Mouse (Mus musculus): ENCODE data around the gene Snap91. TPM values are rescaled to one million over a fixed set of nuclear protein-coding genes. Genes with fewer than 3 reads are reported as not detected.

Snap91 gene
- polyA plus RNA-seq, 1 experiment from 2014 or later: not detected

DNA sequence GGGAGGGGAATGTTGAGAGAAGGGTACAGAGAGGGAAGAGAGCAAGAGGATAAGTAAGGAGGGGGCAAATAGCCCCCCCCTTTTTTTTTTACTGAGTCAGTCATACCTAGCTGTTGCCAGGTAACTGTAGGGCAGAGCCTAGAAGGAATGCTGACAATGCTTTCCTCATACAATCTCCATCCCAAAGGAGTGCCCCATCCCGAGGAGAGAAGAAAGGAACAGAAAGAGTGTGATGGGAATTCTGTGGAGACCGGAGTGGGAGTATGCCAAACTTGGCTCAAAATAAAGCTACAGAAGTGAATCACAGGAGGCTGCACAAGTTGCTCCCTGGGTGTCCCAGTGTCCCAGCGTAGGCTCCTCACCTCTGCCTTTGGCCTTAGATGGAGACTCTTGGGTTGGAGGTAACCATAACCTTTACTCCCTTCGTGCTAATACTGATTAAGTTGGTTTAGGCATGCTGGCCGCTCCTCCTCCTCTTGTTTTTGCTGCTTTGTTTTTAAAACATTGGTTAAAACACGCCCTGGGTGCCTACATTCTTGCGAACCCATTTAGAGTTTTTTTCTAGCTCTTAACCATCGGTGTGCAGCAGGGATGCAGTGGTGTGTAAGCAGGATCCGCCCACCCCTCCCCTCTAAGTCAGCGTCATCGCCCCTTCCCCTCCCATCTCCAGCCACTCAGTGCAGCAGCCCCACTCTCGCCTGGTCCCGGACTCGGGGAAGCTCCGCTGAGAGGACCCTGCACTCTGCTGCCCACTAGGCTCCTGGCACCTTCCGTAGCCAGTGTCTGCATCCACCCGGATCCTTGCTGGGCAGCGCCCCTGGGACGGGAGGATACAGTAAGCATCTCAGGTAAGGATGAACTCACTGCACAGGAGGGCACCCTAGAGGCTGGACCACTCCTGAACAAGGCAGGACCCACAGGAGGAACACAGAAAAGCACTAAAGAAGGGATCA is 137.2 kb downstream of the Snap91 start, which contains the start of gene Prss35:
TSS of gene Prss35 (plus strand) at position 691 of the 953 bp plus-strand sequence.
- WGBS (ENCODE audit: missing documents): 8% methylated on average over 16 of the region's 19 CpGs
- Histone ChIP-seq H3K27ac (no peak within 1 kb of the TSS), H3K4me3 (ENCODE audit: inconsistent target) (no peak within 1 kb of the TSS), H3K36me3 (ENCODE audit: inconsistent target) (no peaks in the 10 kb centered on the region), H3K79me2 (ENCODE audit: inconsistent target) (no peaks in the 10 kb centered on the region)

DNA sequence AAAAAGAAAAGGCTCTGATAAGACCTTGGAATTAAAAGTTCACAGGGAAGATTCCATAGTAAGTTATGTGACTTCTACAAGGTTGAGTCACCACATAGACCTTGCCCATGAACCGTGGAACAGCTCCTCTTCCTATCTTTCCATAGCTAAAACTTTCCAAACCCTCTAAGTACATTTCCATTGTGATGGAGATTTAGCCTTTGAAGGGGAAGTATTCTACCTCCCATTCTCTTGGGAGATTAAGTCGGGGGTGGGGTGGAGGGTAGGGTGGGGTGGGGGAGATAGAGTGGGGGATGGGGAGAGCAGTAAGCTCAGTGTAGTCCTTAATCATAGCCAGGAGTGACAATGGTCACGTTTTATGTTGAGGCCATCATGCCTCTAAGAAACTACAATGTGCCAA is 140.5 kb downstream of the Snap91 start:
- H3K79me2 ChIP-seq (ENCODE audit: inconsistent target): no peaks in the 10 kb centered on the region
- 48% methylated on average over 3 of the region's 3 CpGs for WGBS (ENCODE audit: missing documents)
- no peak overlapping the region for H3K27ac ChIP-seq
- no peak overlapping the region for H3K4me3 ChIP-seq (ENCODE audit: inconsistent target)
- H3K36me3 ChIP-seq (ENCODE audit: inconsistent target): no peaks in the 10 kb centered on the region

DNA sequence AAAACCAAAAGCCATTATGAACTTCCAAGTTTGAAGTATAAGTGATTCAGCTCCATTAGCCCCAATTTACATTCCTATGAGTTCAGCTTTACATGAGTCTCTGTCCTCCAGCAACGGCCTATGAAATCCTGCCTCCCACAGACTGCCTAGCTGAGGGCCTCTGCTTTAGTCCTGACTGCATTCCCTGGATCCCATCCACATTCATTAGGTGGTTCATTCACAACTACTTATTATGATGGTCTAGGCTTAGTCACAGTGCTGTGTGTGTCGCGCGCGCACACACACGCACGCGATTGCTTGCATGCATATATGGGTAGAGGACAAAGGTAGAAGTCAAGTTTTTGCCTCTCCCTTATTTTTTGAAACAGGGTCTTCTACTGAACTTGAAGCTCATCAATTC is 141.7 kb downstream of the Snap91 start:
- H3K79me2 ChIP-seq (ENCODE audit: inconsistent target): no peaks in the 10 kb centered on the region
- H3K27ac ChIP-seq: no peak overlapping the region
- 97% methylated on average over 8 of the region's 8 CpGs for whole genome bisulfite sequencing (ENCODE audit: missing documents)
- no peak overlapping the region for H3K4me3 ChIP-seq (ENCODE audit: inconsistent target)
- H3K36me3 ChIP-seq (ENCODE audit: inconsistent target): no peaks in the 10 kb centered on the region

DNA sequence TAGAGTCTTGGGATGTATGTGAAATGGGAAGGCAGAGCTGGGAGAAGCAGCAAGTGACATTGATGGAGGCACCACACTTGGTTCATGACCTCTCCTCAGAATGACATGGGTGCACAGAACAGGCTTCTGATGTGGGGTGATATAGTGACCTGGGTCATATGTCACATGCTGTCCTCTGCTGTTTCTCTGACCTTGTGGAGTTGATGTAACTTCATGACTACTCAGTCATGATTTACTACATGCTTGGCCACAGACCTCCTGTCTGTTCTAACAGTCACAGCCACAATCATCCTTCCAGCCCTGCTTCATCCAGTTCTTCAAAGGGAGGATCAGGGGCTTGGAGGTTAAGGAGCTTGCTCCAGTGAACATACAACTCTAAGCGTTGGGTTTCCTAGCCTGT is 142.4 kb downstream of the Snap91 start:
- H3K27ac ChIP-seq: no peak overlapping the region
- 100% methylated on average over 1 of the region's 1 CpGs for WGBS (ENCODE audit: missing documents)
- H3K4me3 ChIP-seq (ENCODE audit: inconsistent target): no peak overlapping the region
- no peaks in the 10 kb centered on the region for H3K79me2 ChIP-seq (ENCODE audit: inconsistent target)
- H3K36me3 ChIP-seq (ENCODE audit: inconsistent target): no peaks in the 10 kb centered on the region

DNA sequence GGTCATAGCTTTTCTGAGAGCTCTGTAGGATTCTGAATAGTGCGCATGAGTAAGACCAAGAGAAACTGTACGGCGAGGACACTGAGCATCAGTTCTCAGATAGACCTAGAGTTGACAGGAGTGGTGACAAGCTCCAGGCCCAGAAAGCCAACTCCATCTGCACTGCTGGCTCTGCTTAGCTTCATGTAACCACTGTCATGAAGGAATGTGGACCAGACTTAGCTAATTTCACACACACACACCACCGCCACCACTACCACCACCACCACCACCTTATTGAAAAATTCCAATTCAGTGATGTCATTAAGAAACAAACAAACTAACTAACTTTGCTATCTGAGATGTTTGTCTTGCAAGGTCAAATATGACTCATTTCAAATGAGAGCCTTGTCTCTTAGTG is 143.5 kb downstream of the Snap91 start:
- Histone ChIP-seq H3K79me2 (ENCODE audit: inconsistent target) (no peaks in the 10 kb centered on the region), H3K36me3 (ENCODE audit: inconsistent target) (no peaks in the 10 kb centered on the region), H3K4me3 (ENCODE audit: inconsistent target) (no peak overlapping the region), H3K27ac (no peak overlapping the region)
- 98% methylated on average over 4 of the region's 4 CpGs for WGBS (ENCODE audit: missing documents)

DNA sequence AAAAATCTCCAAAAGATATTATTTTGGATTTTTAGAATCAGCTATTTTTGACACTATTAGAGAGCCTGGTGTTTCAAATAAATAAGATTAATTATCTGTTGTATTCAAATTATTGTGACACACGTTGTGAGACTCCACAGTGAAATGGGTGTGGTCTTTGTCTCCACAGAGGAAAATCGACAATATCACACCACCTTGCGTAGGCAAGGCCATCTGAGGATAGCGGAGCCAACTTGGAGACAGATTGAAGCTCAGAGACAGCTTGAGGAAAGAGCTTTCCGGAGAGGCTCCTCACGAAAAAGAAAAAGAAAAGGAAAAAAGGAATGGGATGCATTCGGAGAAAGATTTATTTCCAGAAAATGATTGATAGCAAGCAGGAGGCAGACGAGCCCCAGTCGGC is 145.7 kb downstream of the Snap91 start:
- no peak overlapping the region for H3K27ac ChIP-seq
- no peaks in the 10 kb centered on the region for H3K36me3 ChIP-seq (ENCODE audit: inconsistent target)
- WGBS (ENCODE audit: missing documents): 86% methylated on average over 9 of the region's 9 CpGs
- H3K4me3 ChIP-seq (ENCODE audit: inconsistent target): no peak overlapping the region
- no peaks in the 10 kb centered on the region for H3K79me2 ChIP-seq (ENCODE audit: inconsistent target)

DNA sequence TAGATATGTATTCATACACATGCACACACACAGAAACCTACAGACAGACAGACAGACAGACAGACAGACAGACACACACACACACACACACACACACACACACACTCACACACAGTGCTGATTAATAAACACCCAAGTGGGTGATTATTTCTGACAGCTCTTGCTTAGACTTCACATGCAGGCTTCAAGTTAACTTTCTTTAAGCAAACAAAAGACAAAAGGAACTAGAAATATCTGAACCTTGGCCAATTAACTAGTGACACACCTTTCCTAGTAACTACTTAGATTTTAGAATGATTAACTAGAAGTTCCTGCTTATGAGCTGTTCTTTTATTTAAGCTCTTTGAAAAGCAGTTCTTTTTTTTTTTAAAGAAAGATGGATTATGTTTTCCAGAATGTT is 146.1 kb downstream of the Snap91 start:
- Histone ChIP-seq H3K36me3 (ENCODE audit: inconsistent target) (no peaks in the 10 kb centered on the region), H3K27ac (no peak overlapping the region), H3K79me2 (ENCODE audit: inconsistent target) (no peaks in the 10 kb centered on the region), H3K4me3 (ENCODE audit: inconsistent target) (no peak overlapping the region)

DNA sequence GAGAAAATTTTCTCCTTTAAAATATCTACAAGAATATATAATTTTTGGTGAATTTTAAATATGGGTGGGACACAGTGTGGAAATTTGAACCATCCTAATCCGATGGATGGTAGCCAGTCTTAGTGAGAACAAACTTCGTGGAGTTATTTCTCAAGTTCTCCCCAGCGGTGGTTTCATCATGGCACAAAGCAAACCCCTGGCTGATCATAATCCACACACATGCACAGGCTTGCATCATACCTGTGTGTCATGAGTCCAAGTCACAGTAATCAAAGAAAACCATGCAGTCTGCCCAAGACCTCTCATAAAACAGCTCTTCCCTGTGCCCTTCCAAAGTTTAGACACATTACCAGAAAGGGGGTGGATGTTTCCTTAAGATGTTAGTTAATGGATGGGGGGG is 150.6 kb downstream of the Snap91 start:
- no peaks in the 10 kb centered on the region for H3K79me2 ChIP-seq (ENCODE audit: inconsistent target)
- H3K27ac ChIP-seq: no peak overlapping the region
- WGBS (ENCODE audit: missing documents): 86% methylated on average over 3 of the region's 3 CpGs
- no peaks in the 10 kb centered on the region for H3K36me3 ChIP-seq (ENCODE audit: inconsistent target)
- H3K4me3 ChIP-seq (ENCODE audit: inconsistent target): no peak overlapping the region

DNA sequence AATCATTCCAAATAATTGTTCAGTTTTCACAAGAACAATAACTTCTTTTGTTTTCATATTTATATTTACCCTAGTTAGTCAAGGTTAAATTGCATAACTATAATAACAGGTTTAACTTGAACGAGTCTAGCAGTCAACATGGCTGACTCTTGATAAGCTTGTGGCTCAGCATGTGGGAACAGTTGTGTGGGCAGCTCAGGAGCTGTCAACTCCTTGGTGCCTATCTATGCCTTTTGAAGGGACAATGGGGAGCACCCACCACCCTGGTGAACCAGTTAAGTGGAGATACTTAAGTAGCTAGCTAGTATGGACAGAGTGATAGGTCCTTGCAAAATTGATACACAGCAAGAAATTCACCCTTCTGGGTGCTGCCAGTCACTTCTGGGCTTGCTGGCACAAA is 151.4 kb downstream of the Snap91 start:
- Histone ChIP-seq H3K27ac (no peak overlapping the region), H3K79me2 (ENCODE audit: inconsistent target) (no peaks in the 10 kb centered on the region), H3K36me3 (ENCODE audit: inconsistent target) (no peaks in the 10 kb centered on the region), H3K4me3 (ENCODE audit: inconsistent target) (no peak overlapping the region)
- 58% methylated on average over 1 of the region's 1 CpGs for WGBS (ENCODE audit: missing documents)

DNA sequence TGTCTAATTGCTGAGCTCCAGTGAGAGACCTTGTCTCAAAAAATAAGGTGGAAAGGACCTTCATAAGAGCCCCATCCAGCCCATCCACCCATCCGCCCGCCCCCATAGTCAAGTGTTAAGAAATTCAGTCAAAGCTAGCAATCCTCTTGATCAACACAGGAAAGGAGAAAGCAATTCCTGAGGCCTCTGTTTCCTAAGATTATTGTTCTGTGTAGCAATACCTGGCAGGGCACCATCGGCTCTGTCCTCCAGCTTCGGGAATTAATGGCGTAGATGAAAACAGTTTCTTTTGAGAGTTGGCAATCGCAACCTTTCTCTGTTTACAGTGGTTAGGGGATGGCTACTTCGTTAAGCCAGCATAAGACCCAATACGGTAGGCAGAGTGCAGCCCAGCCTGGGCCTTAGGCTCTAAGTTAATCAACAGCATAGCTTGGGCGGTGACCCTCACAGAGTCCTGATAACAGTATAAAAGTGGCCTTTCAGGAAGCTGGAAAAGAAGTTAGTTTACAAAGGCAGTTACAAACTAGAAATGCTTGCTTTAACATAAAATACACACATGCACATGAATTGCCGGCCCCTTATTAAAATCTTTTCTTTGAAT is 152.1 kb downstream of the Snap91 start:
- H3K36me3 ChIP-seq (ENCODE audit: inconsistent target): no peaks in the 10 kb centered on the region
- no peak overlapping the region for H3K4me3 ChIP-seq (ENCODE audit: inconsistent target)
- 86% methylated on average over 10 of the region's 10 CpGs for WGBS (ENCODE audit: missing documents)
- no peak overlapping the region for H3K27ac ChIP-seq
- no peaks in the 10 kb centered on the region for H3K79me2 ChIP-seq (ENCODE audit: inconsistent target)

DNA sequence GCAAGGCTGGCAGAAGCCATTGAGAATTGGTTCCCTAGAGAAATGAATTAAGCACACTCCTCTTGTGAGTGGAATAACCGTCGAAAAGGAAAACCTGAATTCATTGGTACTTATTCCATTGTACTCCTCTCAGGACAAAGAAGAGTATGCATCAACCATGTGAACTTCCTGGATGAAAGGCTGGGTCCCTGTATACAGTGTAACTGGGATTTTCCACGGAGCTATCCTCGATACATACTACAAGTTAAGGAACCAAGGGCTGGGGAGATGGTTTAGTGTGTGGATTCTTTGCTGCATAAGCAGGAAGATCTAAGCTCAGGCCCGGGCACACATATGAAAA is 154.1 kb downstream of the Snap91 start:
- H3K27ac ChIP-seq: no peak overlapping the region
- WGBS (ENCODE audit: missing documents): 87% methylated on average over 5 of the region's 5 CpGs
- no peak overlapping the region for H3K4me3 ChIP-seq (ENCODE audit: inconsistent target)
- H3K79me2 ChIP-seq (ENCODE audit: inconsistent target): no peaks in the 10 kb centered on the region
- no peaks in the 10 kb centered on the region for H3K36me3 ChIP-seq (ENCODE audit: inconsistent target)

DNA sequence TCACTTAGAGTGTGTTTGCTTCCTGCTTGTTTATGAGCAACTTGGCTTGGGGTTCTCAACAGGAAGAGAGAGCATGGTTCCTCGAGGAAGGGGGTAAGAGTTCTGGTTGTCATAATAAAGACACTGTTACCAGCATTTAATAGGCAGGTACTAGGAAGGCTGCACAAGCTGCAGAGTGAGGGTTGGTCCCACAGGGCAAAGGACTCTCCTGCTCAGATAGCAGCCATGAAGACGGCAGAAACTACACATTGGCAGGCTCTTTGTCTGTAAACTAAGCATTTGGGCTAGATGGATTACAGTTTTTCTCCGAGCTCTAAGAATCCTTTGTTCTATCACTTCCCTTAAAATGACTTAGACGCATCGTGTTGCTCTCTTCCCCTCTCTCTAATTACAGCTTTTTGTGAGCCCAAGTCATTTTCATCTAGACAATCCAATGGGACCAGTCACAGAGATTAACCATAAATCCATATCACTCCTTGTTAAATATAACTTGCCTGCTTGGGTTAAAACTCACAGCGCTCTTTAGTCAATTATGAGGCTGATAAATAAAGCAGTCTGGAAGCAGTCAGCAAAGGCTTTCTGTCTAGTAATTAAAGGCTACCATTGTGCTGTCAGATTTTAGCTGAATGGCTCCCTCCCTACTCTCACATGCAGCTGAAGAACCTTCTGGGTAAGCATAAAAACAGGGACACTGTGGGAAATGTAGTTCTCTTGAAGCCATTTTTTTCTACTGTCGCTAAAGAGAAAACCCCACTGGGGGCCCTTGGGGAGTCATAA is 154.7 kb downstream of the Snap91 start:
- H3K27ac ChIP-seq: no peak overlapping the region
- no peaks in the 10 kb centered on the region for H3K79me2 ChIP-seq (ENCODE audit: inconsistent target)
- WGBS (ENCODE audit: missing documents): 78% methylated on average over 7 of the region's 7 CpGs
- no peak overlapping the region for H3K4me3 ChIP-seq (ENCODE audit: inconsistent target)
- H3K36me3 ChIP-seq (ENCODE audit: inconsistent target): no peaks in the 10 kb centered on the region

DNA sequence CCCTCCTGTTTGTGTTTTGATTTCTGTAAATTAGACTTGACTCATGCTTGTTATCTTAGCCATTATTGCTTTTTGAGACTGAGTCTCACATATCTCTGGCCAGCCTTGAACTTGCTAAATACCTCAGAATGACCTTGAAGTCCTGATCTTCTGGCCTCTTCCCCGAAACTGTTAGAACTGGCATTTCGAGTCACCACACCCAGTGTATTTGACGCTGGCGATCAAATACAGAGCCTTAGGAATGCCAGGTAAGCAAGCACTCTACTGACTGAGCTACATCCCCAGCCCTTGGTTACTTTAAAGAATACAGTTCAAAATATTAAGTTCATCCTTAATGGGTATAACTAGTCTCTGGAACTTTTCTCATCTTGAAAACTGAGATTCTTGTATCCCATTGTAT is 155.4 kb downstream of the Snap91 start:
- H3K4me3 ChIP-seq (ENCODE audit: inconsistent target): no peak overlapping the region
- WGBS (ENCODE audit: missing documents): 92% methylated on average over 4 of the region's 4 CpGs
- H3K79me2 ChIP-seq (ENCODE audit: inconsistent target): no peaks in the 10 kb centered on the region
- H3K36me3 ChIP-seq (ENCODE audit: inconsistent target): no peaks in the 10 kb centered on the region
- H3K27ac ChIP-seq: no peak overlapping the region

DNA sequence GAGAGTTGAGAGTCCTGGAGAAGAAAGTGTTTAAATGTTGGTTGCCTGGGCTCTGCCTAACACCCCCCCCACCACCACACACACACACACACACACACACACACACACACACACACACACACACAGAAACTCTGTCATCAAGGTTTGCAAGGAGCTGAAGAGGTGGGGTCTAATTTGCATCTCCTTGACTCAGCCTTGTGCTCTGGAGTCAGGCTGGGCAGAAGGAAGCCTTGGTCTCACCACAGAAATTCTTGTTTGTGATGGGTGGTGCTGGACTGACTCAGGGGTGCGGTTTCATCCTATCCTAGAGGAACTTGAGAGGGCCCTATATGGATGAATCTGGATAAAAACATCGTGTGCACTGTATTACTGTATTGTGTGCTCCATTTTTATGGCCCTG is 159.7 kb downstream of the Snap91 start:
- H3K4me3 ChIP-seq (ENCODE audit: inconsistent target): no peak overlapping the region
- WGBS (ENCODE audit: missing documents): 77% methylated on average over 2 of the region's 2 CpGs
- no peak overlapping the region for H3K27ac ChIP-seq
- no peaks in the 10 kb centered on the region for H3K36me3 ChIP-seq (ENCODE audit: inconsistent target)
- no peaks in the 10 kb centered on the region for H3K79me2 ChIP-seq (ENCODE audit: inconsistent target)

DNA sequence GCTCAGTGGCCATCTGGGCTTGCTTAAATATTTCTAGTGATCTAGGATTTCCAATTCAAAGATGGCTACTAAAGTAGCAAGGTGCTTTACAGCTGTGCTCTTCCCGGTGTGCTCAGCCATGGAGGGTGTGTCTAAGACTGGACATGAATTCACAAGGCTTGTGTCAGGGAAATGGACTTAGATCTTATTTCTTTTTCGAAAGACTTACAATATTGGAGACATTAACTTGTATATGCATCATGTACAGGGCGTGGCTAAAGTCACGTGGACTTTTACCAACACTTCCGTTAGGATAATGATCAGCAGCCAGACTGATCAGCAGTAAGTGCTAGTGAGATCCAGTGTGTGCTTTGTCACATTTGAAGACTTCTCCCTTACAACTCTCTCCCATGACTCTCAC is 160.2 kb downstream of the Snap91 start:
- Histone ChIP-seq H3K36me3 (ENCODE audit: inconsistent target) (no peaks in the 10 kb centered on the region), H3K27ac (no peak overlapping the region), H3K4me3 (ENCODE audit: inconsistent target) (no peak overlapping the region), H3K79me2 (ENCODE audit: inconsistent target) (no peaks in the 10 kb centered on the region)
- 87% methylated on average over 5 of the region's 5 CpGs for WGBS (ENCODE audit: missing documents)

Data from macrophage (primary cell).